Mouse (Mus musculus) MEL (cell line): Measurements from ENCODE around the gene Gm26897.

Experiments
- CHD2 ChIP-seq: IDR thresholded peaks from 2 replicates; pipeline ENCODE4 v1.6.1; 2011; ENCODE audit warnings: low read length, improper control_type of control experiment
- GATA1 ChIP-seq: IDR thresholded peaks from 2 replicates; pipeline ENCODE4 v1.6.1; 2011; ENCODE audit warnings: low read depth, low read length, improper control_type of control experiment
- MAZ ChIP-seq: IDR thresholded peaks from 2 replicates; pipeline ENCODE4 v1.6.1; 2012; ENCODE audit warnings: low read depth, mild to moderate bottlenecking, inconsistent platforms, low read length, improper control_type of control experiment
- NELFE ChIP-seq: IDR thresholded peaks from 2 replicates; pipeline ENCODE4 v1.6.1; 2011; ENCODE audit warnings: low read depth, low read length, improper control_type of control experiment
- POLR2A ChIP-seq, 2 experiments: IDR thresholded peaks; 2 replicates each; pipeline ENCODE4 v1.6.1; 2011 to 2012; ENCODE audit warnings: low read length in 2 of 2, mild to moderate bottlenecking in 2 of 2, control low read depth in 1 of 2, improper control_type of control experiment in 1 of 2, low read depth in 1 of 2, moderate library complexity in 1 of 2; ENCODE audit not compliant: control insufficient read depth in 1 of 2, insufficient read depth in 1 of 2, poor library complexity in 1 of 2
- POLR2AphosphoS5 ChIP-seq: IDR thresholded peaks from 2 replicates; pipeline ENCODE4 v1.6.1; 2012; ENCODE audit warnings: low read depth, borderline replicate concordance, mild to moderate bottlenecking, inconsistent platforms, low read length, moderate library complexity, mixed read lengths
- ZKSCAN1 ChIP-seq: IDR thresholded peaks from 2 replicates; pipeline ENCODE4 v1.6.1; 2012; ENCODE audit warnings: low read depth, mild to moderate bottlenecking, inconsistent platforms, low read length, improper control_type of control experiment, moderate library complexity

DNA sequence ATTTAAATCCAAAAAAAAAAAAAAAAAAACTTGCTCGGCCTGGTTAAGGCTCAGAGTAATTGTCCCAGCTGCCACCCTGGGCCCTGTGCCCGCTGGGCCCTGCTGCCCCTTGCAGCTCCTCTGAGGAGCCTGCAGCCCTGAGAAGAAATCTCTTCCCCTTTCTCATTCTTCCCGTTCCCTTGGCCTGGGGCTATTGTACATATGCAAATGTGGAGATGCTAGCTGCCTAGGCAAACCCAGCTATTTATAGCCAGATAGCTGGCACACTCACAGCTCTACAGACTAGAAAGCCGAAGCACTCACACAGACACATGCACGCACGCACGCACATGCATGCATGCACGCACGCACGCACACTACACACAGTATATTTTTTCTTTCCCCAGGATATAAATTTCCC, 9.0 kb upstream of the Gm26897 start:
- TF ChIP-seq NELFE (no peak), POLR2AphosphoS5 (no peak), POLR2A (IDR thresholded peaks at IDR 0.05; ENCODE audit: control insufficient read depth in 1 of 2, insufficient read depth in 1 of 2, low read depth in 1 of 2, low read length in 2 of 2, poor library complexity in 1 of 2) (no peak), GATA1 (no peak), ZKSCAN1 (no peak), MAZ (no peak), CHD2 (no peak)
